Mouse (Mus musculus) stomach, embryonic 16.5 days (tissue): ENCODE measurements around the gene Wbp1l. TPM values are rescaled to one million over a fixed set of nuclear protein-coding genes. Genes with fewer than 3 reads are reported as not detected.
A peak's percentile ranks its signal among the peaks of the same experiment; 100 is the strongest.

Experiments
- ATAC-seq: fragments of 200-750 bp; cut with Nextera tagmentation; 2 replicates; pipeline ENCODE4 v1.8.0; 2017; ENCODE audit warnings: moderate number of reproducible peaks, moderate TSS enrichment; ENCODE audit not compliant: insufficient read depth, low FRiP score
- H3K27ac ChIP-seq: fragments of 300-500 bp; sonication (generic); 2 replicates; pipeline ENCODE4 v1.5.1; 2014; ENCODE audit warnings: low read length
- H3K27me3 ChIP-seq: fragments of 300-500 bp; sonication (generic); 2 replicates; pipeline ENCODE4 v1.6.1; 2014; ENCODE audit warnings: low read length, control low read depth, mixed read lengths; ENCODE audit not compliant: control insufficient read depth, insufficient read depth
- H3K36me3 ChIP-seq: fragments of 300-500 bp; sonication (generic); 2 replicates; pipeline ENCODE4 v1.6.1; 2014; ENCODE audit warnings: low read length; ENCODE audit not compliant: control insufficient read depth, insufficient read depth
- H3K4me1 ChIP-seq: fragments of 300-500 bp; sonication (generic); 2 replicates; pipeline ENCODE4 v1.6.1; 2014; ENCODE audit warnings: low read length, control low read depth, mixed read lengths; ENCODE audit not compliant: control insufficient read depth, insufficient read depth
- H3K4me2 ChIP-seq: fragments of 300-500 bp; sonication (generic); 2 replicates; pipeline ENCODE4 v1.6.1; 2014; ENCODE audit warnings: low read depth, low read length, mixed read lengths
- H3K4me3 ChIP-seq: fragments of 300-500 bp; sonication (generic); replicated peaks from 2 replicates; pipeline ENCODE4 v1.5.1; 2014; ENCODE audit warnings: mild to moderate bottlenecking, low read length
- H3K9ac ChIP-seq: fragments of 300-500 bp; sonication (generic); 2 replicates; pipeline ENCODE4 v1.6.1; 2014; ENCODE audit warnings: low read length
- H3K9me3 ChIP-seq: fragments of 300-500 bp; sonication (generic); replicated peaks from 2 replicates; pipeline ENCODE4 v1.6.1; 2016; ENCODE audit warnings: low read length, control low read depth; ENCODE audit not compliant: control insufficient read depth
- WGBS: fragments of 180-500 bp; shearing (Covaris S2); extraction: QIAGEN DNeasy Blood & Tissue Kit; methylation state at CpG from one replicate; pipeline ENCODE4 v1.1.7; 2014; 5-methylcytosine and 5-hydroxymethylcytosine counted together
- polyA plus RNA-seq: library from polyadenylated mRNA; unstranded; fragments of >200 nt; fragmentation: Nextera tagmentation; extraction: Ambion mirVana; gene quantifications from 2 replicates; pipeline ENCODE4 v1.2.1, GENCODE M21; 2015

Wbp1l gene
- polyA plus RNA-seq = 37.1 and 38.0 TPM in 2 replicates

GRCm38 (mm10) chr19:46598720-46599252 is at the start of gene Wbp1l:
Gene Wbp1l, plus strand, starts transcription at chr19:46599084.
- Histone ChIP-seq H3K27ac (peak within 1 kb of the TSS; percentile 75), H3K4me2 (peak within 1 kb of the TSS; percentile 77), H3K9me3 (no peaks in the 10 kb centered on the region), H3K9ac (peak within 1 kb of the TSS; percentile 91), H3K4me3 (peak within 1 kb of the TSS; percentile 94), H3K27me3 (no peaks in the 10 kb centered on the region), H3K4me1 (peaks cover 11% of the 10 kb centered on the region), H3K36me3 (no peaks in the 10 kb centered on the region)
- under 1% methylated on average over 21 of the region's 22 CpGs for WGBS
- peak; percentile 99 for ATAC-seq

GRCm38 (mm10) chr19:46550385-46550784 is 48.5 kb upstream of the Wbp1l start:
- no peak overlapping the region for H3K9ac ChIP-seq
- 85% methylated on average over 4 of the region's 4 CpGs for WGBS
- peaks cover 4% of the 10 kb centered on the region; the same call in 1 of the 2 replicates for H3K4me1 ChIP-seq
- H3K4me3 ChIP-seq = no peak overlapping the region
- H3K9me3 ChIP-seq = no peaks in the 10 kb centered on the region
- H3K27me3 ChIP-seq = no peaks in the 10 kb centered on the region
- no peak overlapping the region; the same call in 1 of the 2 replicates for H3K27ac ChIP-seq
- ATAC-seq = peak; percentile 65; the same call in 1 of the 2 replicates
- H3K4me2 ChIP-seq = no peak overlapping the region
- 0 out of 2 replicates have a peak, but pooled peaks cover 4% of the 10 kb centered on the region for H3K36me3 ChIP-seq

- H3K9me3 ChIP-seq = no peaks in the 10 kb centered on the region
- H3K36me3 ChIP-seq = 0 out of 2 replicates have a peak, but pooled peaks cover 4% of the 10 kb centered on the region
- H3K4me3 ChIP-seq = no peak overlapping the region
- H3K4me1 ChIP-seq = peaks cover 5% of the 10 kb centered on the region; the same call in 1 of the 2 replicates
- 84% methylated on average over 3 of the region's 4 CpGs for WGBS
- no peak overlapping the region for H3K4me2 ChIP-seq
- no peak overlapping the region for H3K9ac ChIP-seq
- no peak for ATAC-seq
- H3K27ac ChIP-seq = no peak overlapping the region
- no peaks in the 10 kb centered on the region for H3K27me3 ChIP-seq
Measured at GRCm38 (mm10) chr19:46552496-46552895, 46.4 kb upstream of the Wbp1l start.

GRCm38 (mm10) chr19:46553541-46553955 is 45.3 kb upstream of the Wbp1l start:
- H3K36me3 ChIP-seq = 0 out of 2 replicates have a peak, but pooled peaks cover 4% of the 10 kb centered on the region
- no peaks in the 10 kb centered on the region for H3K27me3 ChIP-seq
- H3K9me3 ChIP-seq = no peaks in the 10 kb centered on the region
- 57% methylated on average over 11 of the region's 11 CpGs for WGBS
- H3K4me1 ChIP-seq = peaks cover 5% of the 10 kb centered on the region; the same call in 1 of the 2 replicates
- peak overlapping the region; percentile 15; the same call in 1 of the 2 replicates for H3K9ac ChIP-seq
- no peak overlapping the region for H3K4me2 ChIP-seq
- ATAC-seq = peak; percentile 47; the same call in 1 of the 2 replicates
- no peak overlapping the region for H3K27ac ChIP-seq
- no peak overlapping the region for H3K4me3 ChIP-seq

GRCm38 (mm10) chr19:46558009-46558408 is 40.9 kb upstream of the Wbp1l start:
- H3K4me3 ChIP-seq = no peak overlapping the region
- H3K4me2 ChIP-seq = no peak overlapping the region
- no peaks in the 10 kb centered on the region for H3K27me3 ChIP-seq
- H3K9ac ChIP-seq = no peak overlapping the region
- peaks cover 8% of the 10 kb centered on the region for H3K4me1 ChIP-seq
- no peak for ATAC-seq
- H3K27ac ChIP-seq = no peak overlapping the region
- H3K36me3 ChIP-seq = no peaks in the 10 kb centered on the region
- H3K9me3 ChIP-seq = no peaks in the 10 kb centered on the region
- 75% methylated on average over 8 of the region's 8 CpGs for WGBS

GRCm38 (mm10) chr19:46558631-46559030 is 40.3 kb upstream of the Wbp1l start:
- no peak overlapping the region for H3K4me3 ChIP-seq
- H3K9me3 ChIP-seq = no peaks in the 10 kb centered on the region
- no peak for ATAC-seq
- H3K27me3 ChIP-seq = no peaks in the 10 kb centered on the region
- H3K36me3 ChIP-seq = no peaks in the 10 kb centered on the region
- H3K4me1 ChIP-seq = peaks cover 5% of the 10 kb centered on the region; the same call in 1 of the 2 replicates
- no peak overlapping the region for H3K9ac ChIP-seq
- H3K4me2 ChIP-seq = no peak overlapping the region
- H3K27ac ChIP-seq = no peak overlapping the region
- WGBS = 67% methylated on average over 12 of the region's 12 CpGs

- WGBS = 19% methylated on average over 1 of the region's 1 CpGs
- Histone ChIP-seq H3K27ac (no peak overlapping the region), H3K4me2 (no peak overlapping the region), H3K27me3 (no peaks in the 10 kb centered on the region), H3K9me3 (no peaks in the 10 kb centered on the region), H3K4me1 (peaks cover 3% of the 10 kb centered on the region; the same call in 1 of the 2 replicates), H3K36me3 (no peaks in the 10 kb centered on the region), H3K9ac (no peak overlapping the region), H3K4me3 (no peak overlapping the region)
- ATAC-seq = no peak
Measured at GRCm38 (mm10) chr19:46562132-46562531, 36.8 kb upstream of the Wbp1l start.

- no peak for ATAC-seq
- Histone ChIP-seq H3K36me3 (no peaks in the 10 kb centered on the region), H3K9me3 (no peaks in the 10 kb centered on the region), H3K27me3 (no peaks in the 10 kb centered on the region), H3K9ac (no peak overlapping the region), H3K27ac (no peak overlapping the region), H3K4me2 (no peak overlapping the region), H3K4me1 (peaks cover 3% of the 10 kb centered on the region; the same call in 1 of the 2 replicates), H3K4me3 (no peak overlapping the region)
- 83% methylated on average over 14 of the region's 14 CpGs for WGBS
Measured at GRCm38 (mm10) chr19:46562581-46563515, 36.0 kb upstream of the Wbp1l start.

- WGBS = 74% methylated on average over 4 of the region's 4 CpGs
- Histone ChIP-seq H3K9me3 (no peaks in the 10 kb centered on the region), H3K27ac (no peak overlapping the region), H3K4me3 (no peak overlapping the region), H3K4me1 (peaks cover 3% of the 10 kb centered on the region; the same call in 1 of the 2 replicates), H3K27me3 (no peaks in the 10 kb centered on the region), H3K4me2 (no peak overlapping the region), H3K36me3 (no peaks in the 10 kb centered on the region), H3K9ac (no peak overlapping the region)
- no peak for ATAC-seq
Measured at GRCm38 (mm10) chr19:46563603-46564002, 35.3 kb upstream of the Wbp1l start.
